Mouse (Mus musculus): ENCODE results near the gene Olfr718-ps1. TPM values are rescaled to one million over a fixed set of nuclear protein-coding genes. Genes with fewer than 3 reads are reported as not detected.
A peak's percentile ranks its signal among the peaks of the same experiment; 100 is the strongest.

The Olfr718-ps1 gene
- polyA plus RNA-seq, 1 experiment from 2014 or later: not detected

DNA sequence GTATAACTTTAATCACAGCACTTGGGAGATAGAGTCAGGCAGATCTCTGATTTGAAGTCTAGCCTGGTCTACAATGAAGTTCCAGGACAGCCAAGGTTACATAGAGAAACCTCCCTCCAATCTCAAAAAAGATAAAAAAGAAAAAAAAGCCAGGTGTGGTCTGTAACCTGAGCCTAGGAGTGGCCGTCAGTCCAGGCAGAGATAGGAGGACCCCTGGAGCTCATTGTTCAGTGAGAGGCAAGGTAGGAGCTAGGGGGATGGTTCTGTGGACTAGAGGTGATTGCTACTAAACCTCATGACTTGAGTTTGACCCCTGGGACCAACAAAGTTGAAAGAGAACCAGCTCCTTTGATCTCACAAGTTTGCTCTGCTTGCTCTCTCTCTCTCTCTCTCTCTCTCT is 24.7 kb downstream of the Olfr718-ps1 start:
- Histone ChIP-seq H3K9me3 (ENCODE audit: control insufficient read depth, low read length) (no peaks in the 10 kb centered on the region), H3K27me3 (replicated peaks; ENCODE audit: control insufficient read depth, insufficient read depth, low read length) (no peaks in the 10 kb centered on the region), H3K27ac (ENCODE audit: low read depth, low read length) (no peak overlapping the region), H3K4me2 (ENCODE audit: low read length) (no peak overlapping the region), H3K36me3 (ENCODE audit: control insufficient read depth, insufficient read depth, low read length) (no peaks in the 10 kb centered on the region), H3K4me3 (ENCODE audit: low read length) (no peak overlapping the region), H3K4me1 (ENCODE audit: control insufficient read depth, insufficient read depth, low read depth, low read length) (no peaks in the 10 kb centered on the region), H3K9ac (ENCODE audit: low read depth, low read length) (no peak overlapping the region)
- 28% methylated on average over 1 of the region's 1 CpGs for WGBS
- no peak for ATAC-seq

DNA sequence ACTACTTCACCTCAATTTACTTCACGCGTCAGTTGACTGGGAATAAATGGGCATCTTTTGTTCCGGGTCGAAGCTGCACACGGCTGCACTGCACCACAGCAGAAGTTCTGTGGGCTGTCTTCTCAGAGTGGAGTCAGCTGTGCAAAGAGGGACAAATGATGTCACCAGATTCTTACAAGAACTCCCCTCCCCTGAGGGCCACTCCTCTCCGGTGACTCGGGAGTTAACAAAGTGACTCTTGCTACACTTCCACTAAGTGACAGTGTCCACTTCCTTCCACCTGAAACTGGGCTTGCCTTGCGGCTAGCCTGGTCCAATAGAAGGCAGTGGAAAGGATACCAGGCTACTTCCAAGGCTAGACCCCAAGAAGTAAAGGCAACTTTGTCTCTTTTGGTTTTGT is 25.3 kb downstream of the Olfr718-ps1 start:
- Histone ChIP-seq H3K27ac (ENCODE audit: low read depth, low read length) (no peak overlapping the region), H3K9me3 (ENCODE audit: control insufficient read depth, low read length) (no peaks in the 10 kb centered on the region), H3K27me3 (replicated peaks; ENCODE audit: control insufficient read depth, insufficient read depth, low read length) (no peaks in the 10 kb centered on the region), H3K36me3 (ENCODE audit: control insufficient read depth, insufficient read depth, low read length) (no peaks in the 10 kb centered on the region), H3K4me1 (ENCODE audit: control insufficient read depth, insufficient read depth, low read depth, low read length) (no peaks in the 10 kb centered on the region), H3K9ac (ENCODE audit: low read depth, low read length) (no peak overlapping the region), H3K4me2 (ENCODE audit: low read length) (no peak overlapping the region), H3K4me3 (ENCODE audit: low read length) (no peak overlapping the region)
- WGBS: 85% methylated on average over 8 of the region's 8 CpGs
- no peak for ATAC-seq

DNA sequence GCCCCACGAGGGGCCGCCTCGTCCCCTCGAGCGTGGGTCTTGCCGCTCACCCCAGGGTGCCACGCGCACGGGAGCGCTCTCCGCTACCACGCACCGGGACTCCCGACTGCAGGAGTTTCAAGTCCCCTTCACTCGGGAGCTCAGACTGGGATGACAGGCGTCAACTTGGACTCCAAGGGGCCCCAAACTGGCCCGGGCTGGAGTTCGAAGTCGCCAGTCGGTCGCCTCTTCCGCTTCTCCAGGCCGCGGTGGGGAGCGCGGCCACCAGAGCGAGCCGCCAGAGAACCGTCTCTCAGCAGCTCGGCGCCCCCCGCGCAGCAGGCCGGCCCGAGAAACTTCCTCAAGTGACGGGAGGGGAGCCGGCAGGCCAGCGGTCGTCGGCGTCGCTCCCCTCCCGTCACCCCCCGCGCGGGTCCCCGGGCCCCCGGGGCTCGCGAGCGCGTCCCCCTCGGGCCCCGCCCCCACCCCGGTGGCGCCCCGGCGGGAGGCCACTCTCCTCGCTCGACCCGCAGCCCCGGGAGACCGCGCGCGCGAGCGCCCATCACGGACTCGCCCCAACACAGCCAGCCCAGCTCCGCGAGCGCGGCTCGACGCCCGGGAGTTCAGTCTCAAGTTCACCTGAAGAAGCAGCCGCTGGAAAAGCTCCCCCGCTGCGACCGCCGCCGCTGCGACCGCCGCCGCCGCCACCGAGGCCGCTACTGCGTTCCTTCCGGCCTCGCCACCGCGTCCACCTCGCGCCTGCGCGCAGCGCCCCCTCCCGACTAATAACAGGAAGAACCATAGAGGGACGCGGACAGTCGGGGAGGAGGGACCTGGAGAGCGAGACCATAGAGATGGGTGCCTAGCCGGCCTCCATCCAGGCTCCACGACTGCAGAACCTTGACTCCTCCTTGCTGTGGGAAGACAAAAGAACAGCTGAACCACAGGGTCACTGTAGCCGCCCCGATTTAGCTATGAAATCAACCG is 34.8 kb downstream of the Olfr718-ps1 start, which contains the start of gene Rnf216:
Rnf216 (minus strand) TSS at position 714 of the 966 bp plus-strand sequence.
- peak; percentile 97 for ATAC-seq
- Histone ChIP-seq H3K27ac (ENCODE audit: low read depth, low read length) (peak within 1 kb of the TSS; percentile 78), H3K4me3 (ENCODE audit: low read length) (peak within 1 kb of the TSS; percentile 81)

DNA sequence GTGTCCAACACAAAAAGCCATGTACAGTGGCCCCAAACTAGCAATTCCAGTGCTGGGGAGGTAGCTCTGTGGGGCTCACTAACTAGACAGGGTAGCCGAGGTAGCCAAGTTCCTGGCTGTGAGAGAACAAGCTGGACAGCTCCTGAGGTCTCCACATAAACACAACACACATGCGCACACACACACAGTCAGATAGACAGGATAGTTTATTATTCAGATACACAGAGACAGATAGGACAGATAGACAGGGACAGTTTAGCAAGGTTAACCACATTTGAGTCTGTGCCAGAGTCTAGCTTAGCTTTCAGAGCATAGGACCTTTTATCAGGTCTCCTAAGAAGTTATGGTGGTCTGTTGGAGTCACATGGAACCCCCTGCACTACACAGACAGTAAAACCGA is 40.5 kb downstream of the Olfr718-ps1 start:
- H3K4me3 ChIP-seq (ENCODE audit: low read length): no peak overlapping the region
- 91% methylated on average over 3 of the region's 3 CpGs for WGBS
- H3K9me3 ChIP-seq (ENCODE audit: control insufficient read depth, low read length): no peaks in the 10 kb centered on the region
- H3K9ac ChIP-seq (ENCODE audit: low read depth, low read length): no peak overlapping the region
- no peaks in the 10 kb centered on the region for H3K27me3 ChIP-seq (replicated peaks; ENCODE audit: control insufficient read depth, insufficient read depth, low read length)
- H3K27ac ChIP-seq (ENCODE audit: low read depth, low read length): no peak overlapping the region
- no peak overlapping the region for H3K4me2 ChIP-seq (ENCODE audit: low read length)
- H3K36me3 ChIP-seq (ENCODE audit: control insufficient read depth, insufficient read depth, low read length): no peaks in the 10 kb centered on the region
- peaks cover 7% of the 10 kb centered on the region for H3K4me1 ChIP-seq (ENCODE audit: control insufficient read depth, insufficient read depth, low read depth, low read length)
- no peak for ATAC-seq

More for the DNA sequence above, 34.8 kb downstream of the Olfr718-ps1 start, which contains the start of gene Rnf216:
- Histone ChIP-seq H3K9me3 (ENCODE audit: control insufficient read depth, low read length) (no peaks in the 10 kb centered on the region), H3K4me2 (ENCODE audit: low read length) (peak within 1 kb of the TSS; percentile 96), H3K36me3 (ENCODE audit: control insufficient read depth, insufficient read depth, low read length) (no peaks in the 10 kb centered on the region), H3K4me1 (ENCODE audit: control insufficient read depth, insufficient read depth, low read depth, low read length) (peaks cover 9% of the 10 kb centered on the region), H3K27me3 (replicated peaks; ENCODE audit: control insufficient read depth, insufficient read depth, low read length) (no peaks in the 10 kb centered on the region), H3K9ac (ENCODE audit: low read depth, low read length) (peak within 1 kb of the TSS; percentile 83)
- WGBS: under 1% methylated on average over 72 of the region's 110 CpGs

DNA sequence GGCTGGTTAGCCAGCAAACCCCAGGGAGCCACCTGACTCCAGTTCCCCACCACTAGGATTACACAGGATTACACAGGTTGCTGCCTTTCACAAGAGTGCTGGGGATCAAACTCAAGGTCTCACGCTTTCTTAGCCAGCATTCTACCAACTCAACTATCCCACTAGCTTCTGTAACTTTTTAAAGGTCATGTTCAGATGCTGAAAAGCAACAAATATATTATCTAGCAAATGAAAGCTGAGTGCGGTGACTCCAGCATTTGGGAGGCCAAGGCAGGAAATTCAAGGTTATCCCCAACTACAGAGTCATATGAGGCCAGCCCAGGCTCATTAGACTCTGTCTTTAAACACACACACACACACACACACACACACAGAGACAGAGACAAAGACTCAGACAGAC is 44.1 kb downstream of the Olfr718-ps1 start:
- no peaks in the 10 kb centered on the region for H3K4me1 ChIP-seq (ENCODE audit: control insufficient read depth, insufficient read depth, low read depth, low read length)
- no peak overlapping the region for H3K4me2 ChIP-seq (ENCODE audit: low read length)
- H3K4me3 ChIP-seq (ENCODE audit: low read length): no peak overlapping the region
- ATAC-seq: no peak
- WGBS: 95% methylated on average over 2 of the region's 2 CpGs
- no peak overlapping the region for H3K9ac ChIP-seq (ENCODE audit: low read depth, low read length)
- no peaks in the 10 kb centered on the region for H3K36me3 ChIP-seq (ENCODE audit: control insufficient read depth, insufficient read depth, low read length)
- no peaks in the 10 kb centered on the region for H3K27me3 ChIP-seq (replicated peaks; ENCODE audit: control insufficient read depth, insufficient read depth, low read length)
- H3K27ac ChIP-seq (ENCODE audit: low read depth, low read length): no peak overlapping the region
- no peaks in the 10 kb centered on the region for H3K9me3 ChIP-seq (ENCODE audit: control insufficient read depth, low read length)

DNA sequence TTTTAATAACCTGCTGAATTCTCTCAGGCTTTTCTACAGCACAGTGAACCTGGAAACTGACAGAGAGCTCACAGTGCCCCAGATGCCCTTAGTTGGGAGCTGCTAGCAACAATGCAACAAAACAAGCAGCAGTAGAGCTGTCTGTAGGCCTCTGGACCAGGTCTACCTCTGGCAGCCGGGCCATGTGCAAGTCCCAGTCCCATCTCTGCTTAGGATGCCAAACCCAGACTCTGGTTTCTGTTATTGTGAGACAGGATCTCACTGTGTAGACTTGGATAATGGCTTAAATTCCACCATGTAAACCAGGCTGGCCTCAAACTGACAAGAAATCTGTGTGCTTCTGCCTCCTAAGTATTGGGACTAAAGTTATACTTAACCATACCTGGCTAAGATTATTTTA is 45.8 kb downstream of the Olfr718-ps1 start:
- Histone ChIP-seq H3K9ac (ENCODE audit: low read depth, low read length) (no peak overlapping the region), H3K27me3 (replicated peaks; ENCODE audit: control insufficient read depth, insufficient read depth, low read length) (no peaks in the 10 kb centered on the region), H3K27ac (ENCODE audit: low read depth, low read length) (no peak overlapping the region), H3K9me3 (ENCODE audit: control insufficient read depth, low read length) (no peaks in the 10 kb centered on the region), H3K4me3 (ENCODE audit: low read length) (no peak overlapping the region), H3K4me1 (ENCODE audit: control insufficient read depth, insufficient read depth, low read depth, low read length) (no peaks in the 10 kb centered on the region), H3K36me3 (ENCODE audit: control insufficient read depth, insufficient read depth, low read length) (no peaks in the 10 kb centered on the region), H3K4me2 (ENCODE audit: low read length) (no peak overlapping the region)
- ATAC-seq: no peak
- 86% methylated on average over 1 of the region's 1 CpGs for WGBS

DNA sequence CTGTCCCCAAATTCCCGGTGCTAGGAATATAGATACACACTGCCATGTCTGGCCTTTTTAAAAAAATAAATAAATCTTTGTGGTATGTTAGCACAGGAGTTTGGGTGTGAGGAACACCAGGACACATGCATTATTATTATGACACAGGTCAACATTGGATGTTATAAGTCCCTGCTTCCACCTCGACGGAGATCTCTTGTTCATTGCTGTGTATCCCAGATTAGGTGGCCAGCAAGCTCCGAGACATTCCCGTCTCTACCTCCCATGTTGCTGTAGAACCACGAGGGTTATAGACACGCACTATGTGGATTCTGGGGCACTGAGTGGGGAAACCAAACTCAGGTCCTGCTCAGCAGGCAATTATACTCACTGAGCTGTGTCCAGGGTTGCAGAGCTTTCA is 52.1 kb downstream of the Olfr718-ps1 start:
- Histone ChIP-seq H3K4me2 (ENCODE audit: low read length) (no peak overlapping the region), H3K36me3 (ENCODE audit: control insufficient read depth, insufficient read depth, low read length) (no peaks in the 10 kb centered on the region), H3K9ac (ENCODE audit: low read depth, low read length) (no peak overlapping the region), H3K9me3 (ENCODE audit: control insufficient read depth, low read length) (no peaks in the 10 kb centered on the region), H3K4me3 (ENCODE audit: low read length) (no peak overlapping the region), H3K27ac (ENCODE audit: low read depth, low read length) (no peak overlapping the region), H3K27me3 (replicated peaks; ENCODE audit: control insufficient read depth, insufficient read depth, low read length) (no peaks in the 10 kb centered on the region), H3K4me1 (ENCODE audit: control insufficient read depth, insufficient read depth, low read depth, low read length) (no peaks in the 10 kb centered on the region)
- 90% methylated on average over 7 of the region's 7 CpGs for WGBS
- no peak for ATAC-seq

DNA sequence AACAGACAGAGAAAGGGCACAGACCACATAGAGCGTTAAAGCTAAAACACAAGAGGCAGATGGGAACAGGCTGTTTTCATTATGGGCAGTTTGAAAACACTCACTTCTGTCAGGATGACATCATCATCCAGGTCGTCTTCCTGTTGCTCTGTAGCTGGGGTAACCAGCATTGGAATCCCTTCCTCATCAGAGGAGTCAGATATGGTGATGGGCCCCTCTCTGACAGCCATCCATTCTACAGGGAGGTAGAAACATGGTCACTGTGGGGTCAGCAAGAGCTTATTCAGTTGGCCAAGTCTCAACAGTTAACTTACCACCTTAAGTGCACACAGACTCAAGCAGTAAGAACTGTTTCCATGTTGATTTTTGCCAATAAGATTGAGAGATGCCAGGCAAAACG is 54.5 kb downstream of the Olfr718-ps1 start:
- 0 out of 2 replicates have a peak, but pooled peaks cover 3% of the 10 kb centered on the region for H3K36me3 ChIP-seq (ENCODE audit: control insufficient read depth, insufficient read depth, low read length)
- no peaks in the 10 kb centered on the region for H3K4me1 ChIP-seq (ENCODE audit: control insufficient read depth, insufficient read depth, low read depth, low read length)
- WGBS: 65% methylated on average over 3 of the region's 3 CpGs
- H3K9me3 ChIP-seq (ENCODE audit: control insufficient read depth, low read length): no peaks in the 10 kb centered on the region
- no peak overlapping the region for H3K4me2 ChIP-seq (ENCODE audit: low read length)
- no peak overlapping the region for H3K27ac ChIP-seq (ENCODE audit: low read depth, low read length)
- ATAC-seq: no peak
- H3K27me3 ChIP-seq (replicated peaks; ENCODE audit: control insufficient read depth, insufficient read depth, low read length): no peaks in the 10 kb centered on the region
- H3K4me3 ChIP-seq (ENCODE audit: low read length): no peak overlapping the region
- H3K9ac ChIP-seq (ENCODE audit: low read depth, low read length): no peak overlapping the region

DNA sequence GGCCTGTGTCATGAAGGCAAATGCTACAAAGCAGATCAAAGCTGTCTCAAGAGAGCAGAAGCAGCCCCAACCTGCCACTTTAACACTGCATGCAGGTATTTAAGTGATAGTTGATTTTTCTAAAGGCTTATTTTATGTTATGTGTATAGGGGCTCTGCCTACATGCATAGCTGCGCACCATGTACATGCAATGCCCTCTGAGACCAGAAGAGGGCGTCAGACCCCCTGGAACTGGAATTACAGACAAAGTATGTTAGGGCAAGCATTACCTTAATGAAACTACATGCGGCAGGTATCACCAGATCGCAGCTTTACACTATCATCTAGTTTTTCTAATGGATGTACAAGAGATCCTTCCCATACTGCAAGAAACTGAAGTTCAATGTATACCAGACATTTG is 62.5 kb downstream of the Olfr718-ps1 start:
- no peak overlapping the region for H3K9ac ChIP-seq (ENCODE audit: low read depth, low read length)
- peaks cover 15% of the 10 kb centered on the region for H3K36me3 ChIP-seq (ENCODE audit: control insufficient read depth, insufficient read depth, low read length)
- 64% methylated on average over 4 of the region's 4 CpGs for WGBS
- H3K27me3 ChIP-seq (replicated peaks; ENCODE audit: control insufficient read depth, insufficient read depth, low read length): no peaks in the 10 kb centered on the region
- H3K27ac ChIP-seq (ENCODE audit: low read depth, low read length): no peak overlapping the region
- no peak overlapping the region for H3K4me3 ChIP-seq (ENCODE audit: low read length)
- H3K4me1 ChIP-seq (ENCODE audit: control insufficient read depth, insufficient read depth, low read depth, low read length): no peaks in the 10 kb centered on the region
- no peaks in the 10 kb centered on the region for H3K9me3 ChIP-seq (ENCODE audit: control insufficient read depth, low read length)
- ATAC-seq: no peak
- no peak overlapping the region for H3K4me2 ChIP-seq (ENCODE audit: low read length)

All from hindbrain, embryonic 16.5 days (tissue).